Mouse (Mus musculus) lung, embryonic 14.5 days (tissue): ENCODE measurements around the gene Man2a2. TPM values are rescaled to one million over a fixed set of nuclear protein-coding genes. Genes with fewer than 3 reads are reported as not detected.

ENCODE experiments used
- ATAC-seq: fragments of 200-750 bp; cut with Nextera tagmentation; 2 replicates; pipeline ENCODE4 v1.8.0; 2017; ENCODE audit warnings: mild to moderate bottlenecking, moderate TSS enrichment, moderate library complexity; ENCODE audit not compliant: insufficient read depth
- DNase-seq: peaks from one replicate; pipeline ENCODE4 v3.0.0-alpha.2; 2015
- H3K27ac ChIP-seq: fragments of 300-500 bp; sonication (generic); 2 replicates; pipeline ENCODE4 v1.5.1; 2014; ENCODE audit warnings: low read depth, mild to moderate bottlenecking, moderate library complexity
- H3K27me3 ChIP-seq: fragments of 300-500 bp; sonication (generic); 2 replicates; pipeline ENCODE4 v1.6.1; 2014; ENCODE audit warnings: low read length, control low read depth; ENCODE audit not compliant: insufficient read depth
- H3K36me3 ChIP-seq: fragments of 300-500 bp; sonication (generic); 2 replicates; pipeline ENCODE4 v1.6.1; 2014; ENCODE audit warnings: control low read depth; ENCODE audit not compliant: insufficient read depth
- H3K4me1 ChIP-seq: fragments of 300-500 bp; sonication (generic); 2 replicates; pipeline ENCODE4 v1.6.1; 2014; ENCODE audit warnings: antibody characterized with exemption, control low read depth; ENCODE audit not compliant: insufficient read depth
- H3K4me2 ChIP-seq: fragments of 300-500 bp; sonication (generic); 2 replicates; pipeline ENCODE4 v1.6.1; 2014; ENCODE audit warnings: mild to moderate bottlenecking
- H3K4me3 ChIP-seq: fragments of 300-500 bp; sonication (generic); 2 replicates; pipeline ENCODE4 v1.5.1; 2014; ENCODE audit warnings: low read depth, low read length
- H3K9ac ChIP-seq: fragments of 300-500 bp; sonication (generic); 2 replicates; pipeline ENCODE4 v1.6.1; 2014
- H3K9me3 ChIP-seq: fragments of 300-500 bp; sonication (generic); 2 replicates; pipeline ENCODE4 v1.6.1; 2016; ENCODE audit warnings: low read depth, low read length, control low read depth
- CTCF ChIP-seq: IDR thresholded peaks from 2 replicates; pipeline ENCODE4 v1.5.1; 2016; ENCODE audit warnings: antibody characterized with exemption, low read depth
- WGBS: fragments of 180-500 bp; shearing (Covaris S2); extraction: QIAGEN DNeasy Blood & Tissue Kit; methylation state at CpG from one replicate; pipeline ENCODE4 v1.1.7; 2014; 5-methylcytosine and 5-hydroxymethylcytosine counted together
- polyA plus RNA-seq: library from polyadenylated mRNA; unstranded; fragments of >200 nt; fragmentation: Nextera tagmentation; extraction: Ambion mirVana; gene quantifications from 2 replicates; pipeline ENCODE4 v1.2.1, GENCODE M21; 2014

The Man2a2 gene
- polyA plus RNA-seq, 1 experiment from 2014 or later, result 23.9 TPM

DNA sequence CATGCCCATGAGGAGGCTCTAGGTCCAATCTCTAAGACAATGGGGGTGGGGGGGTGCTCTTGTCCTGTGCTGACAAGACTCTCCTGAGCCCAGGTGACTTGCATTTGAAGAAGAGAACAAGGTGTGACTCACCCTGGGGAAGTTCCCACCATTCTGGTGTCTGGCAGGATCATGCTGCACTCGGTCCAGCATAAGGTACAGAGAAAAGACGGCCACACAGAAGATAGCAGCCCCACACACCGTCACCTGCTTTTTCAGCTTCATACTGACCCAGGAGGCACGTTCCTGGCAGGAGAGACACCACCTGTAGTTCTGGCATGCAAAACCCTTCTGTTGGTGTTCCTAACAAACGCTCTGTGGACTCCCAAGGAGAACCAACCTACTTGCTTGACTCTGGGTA lies 1.7 kb downstream of the Man2a2 start:
- Histone ChIP-seq H3K27me3 (no peaks in the 10 kb centered on the region), H3K4me3 (peak overlapping the region; percentile 88), H3K9me3 (no peaks in the 10 kb centered on the region), H3K36me3 (peaks cover 39% of the 10 kb centered on the region), H3K4me2 (peak overlapping the region; percentile 75), H3K27ac (peak overlapping the region; percentile 12; the same call in 1 of the 2 replicates), H3K4me1 (peaks cover 5% of the 10 kb centered on the region; the same call in 1 of the 2 replicates), H3K9ac (0 out of 2 replicates have a peak overlapping the region, but pooled peaks have one; percentile 78)
- TF ChIP-seq CTCF, result no peak
- DNase-seq, result no peak
- ATAC-seq, result no peak
- 50% methylated on average over 5 of the region's 5 CpGs for WGBS

GRCm38 (mm10) chr7:80368635-80369421 lies 2.3 kb downstream of the Man2a2 start:
- Histone ChIP-seq H3K4me1 (peaks cover 5% of the 10 kb centered on the region; the same call in 1 of the 2 replicates), H3K27ac (no peak overlapping the region), H3K4me3 (no peak overlapping the region), H3K9me3 (no peaks in the 10 kb centered on the region), H3K27me3 (no peaks in the 10 kb centered on the region), H3K4me2 (peak overlapping the region; percentile 75), H3K9ac (no peak overlapping the region), H3K36me3 (peaks cover 42% of the 10 kb centered on the region)
- no peak for ATAC-seq
- no peak for TF ChIP-seq CTCF
- 67% methylated on average over 20 of the region's 20 CpGs for WGBS
- DNase-seq, result peak; percentile 40

DNA sequence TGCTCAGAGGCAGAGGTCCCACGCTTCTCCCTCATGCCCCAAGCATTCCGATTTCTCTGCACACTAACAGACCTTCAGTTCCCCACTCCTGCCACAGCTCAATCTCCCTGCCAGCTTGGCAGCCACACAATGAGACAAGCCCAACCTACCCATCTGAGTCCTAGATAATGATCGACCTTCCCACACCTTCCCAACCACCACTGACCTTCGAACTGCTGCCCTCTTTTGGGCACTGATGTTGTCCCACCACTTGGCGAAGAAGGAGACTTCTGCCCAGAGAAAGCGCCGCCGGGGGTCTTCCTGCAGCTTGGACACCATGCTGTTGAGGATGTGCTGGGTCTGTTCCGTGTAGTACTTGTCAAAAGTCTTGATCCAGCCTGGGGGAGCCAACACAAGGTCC lies 3.2 kb downstream of the Man2a2 start:
- peaks cover 50% of the 10 kb centered on the region for H3K36me3 ChIP-seq
- ATAC-seq, result no peak
- H3K4me3 ChIP-seq, result no peak overlapping the region
- 84% methylated on average over 9 of the region's 9 CpGs for WGBS
- TF ChIP-seq CTCF, result no peak
- no peak for DNase-seq
- H3K9me3 ChIP-seq, result no peaks in the 10 kb centered on the region
- no peak overlapping the region for H3K27ac ChIP-seq
- peaks cover 5% of the 10 kb centered on the region; the same call in 1 of the 2 replicates for H3K4me1 ChIP-seq
- H3K27me3 ChIP-seq, result no peaks in the 10 kb centered on the region
- H3K9ac ChIP-seq, result no peak overlapping the region
- no peak overlapping the region for H3K4me2 ChIP-seq

DNA sequence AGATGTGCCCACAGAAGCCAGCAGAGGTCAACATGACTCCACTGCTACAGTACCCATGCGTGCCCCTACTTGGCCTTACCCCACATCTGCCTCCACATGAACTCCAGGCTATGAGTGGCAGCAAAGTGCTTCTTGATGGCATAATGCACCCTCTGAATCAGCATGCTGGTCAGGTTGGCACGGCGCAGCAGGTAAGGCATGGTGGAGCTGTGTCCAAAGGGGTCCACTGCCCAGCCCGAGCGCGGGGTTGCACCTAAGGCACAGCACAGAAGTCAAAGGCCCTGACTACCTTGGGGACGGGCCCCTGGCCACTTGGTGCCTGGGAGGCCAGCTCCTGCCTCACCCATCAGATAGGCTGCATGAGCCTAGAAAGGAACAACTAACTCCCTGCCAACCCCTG lies 3.9 kb downstream of the Man2a2 start:
- H3K9me3 ChIP-seq, result no peaks in the 10 kb centered on the region
- WGBS, result 97% methylated on average over 7 of the region's 7 CpGs
- no peak for TF ChIP-seq CTCF
- DNase-seq (no peak), ATAC-seq (no peak)
- peaks cover 58% of the 10 kb centered on the region for H3K36me3 ChIP-seq
- no peak overlapping the region for H3K4me2 ChIP-seq
- H3K4me1 ChIP-seq, result peaks cover 5% of the 10 kb centered on the region; the same call in 1 of the 2 replicates
- no peak overlapping the region for H3K4me3 ChIP-seq
- H3K27ac ChIP-seq, result no peak overlapping the region
- H3K9ac ChIP-seq, result no peak overlapping the region
- no peaks in the 10 kb centered on the region for H3K27me3 ChIP-seq

DNA sequence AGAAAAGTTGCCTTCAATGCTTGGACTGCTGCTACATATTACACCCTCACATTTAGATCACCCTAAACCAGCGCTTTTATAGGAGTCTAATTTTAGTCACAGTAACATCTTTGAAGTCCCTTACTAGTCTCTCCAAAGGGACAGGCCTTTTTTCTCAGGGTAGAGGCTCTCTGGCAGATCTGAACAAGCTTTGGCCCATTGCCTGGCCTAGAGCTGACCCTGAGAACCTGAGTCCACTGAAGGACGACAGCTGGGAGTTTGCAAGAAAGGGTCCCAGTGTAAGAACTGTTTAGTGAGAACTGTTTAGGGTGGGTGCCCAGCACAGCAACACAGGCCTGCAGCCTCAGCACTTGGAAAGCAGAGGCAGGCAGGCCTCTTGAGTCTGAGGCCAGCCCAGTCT lies 5.4 kb downstream of the Man2a2 start:
- H3K9me3 ChIP-seq, result no peaks in the 10 kb centered on the region
- peaks cover 5% of the 10 kb centered on the region; the same call in 1 of the 2 replicates for H3K4me1 ChIP-seq
- WGBS, result 69% methylated on average over 2 of the region's 2 CpGs
- H3K4me2 ChIP-seq, result no peak overlapping the region
- DNase-seq (peak; percentile 55), ATAC-seq (no peak)
- no peak for TF ChIP-seq CTCF
- no peaks in the 10 kb centered on the region for H3K27me3 ChIP-seq
- no peak overlapping the region for H3K4me3 ChIP-seq
- no peak overlapping the region for H3K27ac ChIP-seq
- no peak overlapping the region for H3K9ac ChIP-seq
- H3K36me3 ChIP-seq, result peaks cover 72% of the 10 kb centered on the region

GRCm38 (mm10) chr7:80360435-80360834 lies 10.7 kb downstream of the Man2a2 start:
- 48% methylated on average over 3 of the region's 3 CpGs for WGBS
- Histone ChIP-seq H3K9me3 (no peaks in the 10 kb centered on the region), H3K4me3 (no peak overlapping the region), H3K27me3 (no peaks in the 10 kb centered on the region), H3K4me1 (no peaks in the 10 kb centered on the region), H3K9ac (no peak overlapping the region), H3K4me2 (no peak overlapping the region), H3K36me3 (peaks cover 90% of the 10 kb centered on the region), H3K27ac (no peak overlapping the region)
- TF ChIP-seq CTCF, result no peak
- no peak for DNase-seq
- no peak for ATAC-seq

DNA sequence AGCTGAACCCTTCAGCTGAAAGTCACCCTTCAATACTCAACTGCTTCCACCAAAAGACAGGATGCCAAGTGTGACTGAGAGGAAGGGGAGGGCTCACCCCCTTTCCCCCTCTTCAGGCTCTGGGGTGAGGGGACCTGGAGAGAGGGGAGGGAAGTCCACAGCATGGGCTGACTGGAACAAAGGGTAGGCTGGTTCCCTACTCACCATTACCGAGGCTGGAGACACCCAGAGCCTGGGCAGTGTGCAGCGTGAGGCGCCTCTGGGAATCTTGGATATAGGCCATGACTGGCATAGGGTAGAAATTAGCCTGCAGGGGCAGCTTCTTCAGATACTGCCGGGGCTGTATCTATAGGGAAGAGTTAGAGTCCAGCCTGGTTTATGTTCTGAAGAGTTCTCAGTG lies 13.1 kb downstream of the Man2a2 start:
- no peak overlapping the region for H3K4me3 ChIP-seq
- H3K27me3 ChIP-seq, result no peaks in the 10 kb centered on the region
- no peak for DNase-seq
- H3K4me2 ChIP-seq, result no peak overlapping the region
- no peak for ATAC-seq
- H3K27ac ChIP-seq, result no peak overlapping the region
- H3K36me3 ChIP-seq, result peaks cover 89% of the 10 kb centered on the region
- 80% methylated on average over 4 of the region's 4 CpGs for WGBS
- no peak for TF ChIP-seq CTCF
- H3K4me1 ChIP-seq, result no peaks in the 10 kb centered on the region
- no peaks in the 10 kb centered on the region for H3K9me3 ChIP-seq
- H3K9ac ChIP-seq, result no peak overlapping the region
